9 mouse cellular contexts compared by ENCODE assay signal in the genomic region with DNA sequence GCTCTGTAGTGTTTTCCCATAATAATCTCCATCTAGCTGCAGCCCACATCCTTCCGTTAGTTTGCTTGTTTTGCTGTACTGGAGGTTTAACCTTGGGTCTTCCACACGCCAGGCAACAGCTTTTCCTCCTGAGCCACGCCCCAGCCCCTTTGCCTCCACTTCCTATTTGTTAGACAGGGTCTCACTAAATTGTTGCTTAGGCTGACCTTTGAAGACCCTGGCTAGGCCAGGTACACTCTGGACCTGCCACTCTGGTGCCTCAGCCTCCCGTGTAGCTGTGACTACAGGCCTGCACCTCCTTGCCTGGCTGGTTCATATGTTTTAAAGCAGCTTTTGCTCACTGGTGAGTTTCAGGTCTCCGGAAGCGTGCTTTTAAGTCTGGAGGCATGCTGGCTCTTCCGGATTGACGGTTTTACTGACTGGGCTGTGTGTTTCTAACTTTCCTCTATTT. TPM values are rescaled to one million over a fixed set of nuclear protein-coding genes. Genes with fewer than 3 reads are reported as not detected.
DNase-seq lines count a peak whose midpoint lies in the region; ATAC-seq and TF ChIP-seq lines count a peak whose summit lies in the region.
"Had no signal": no experiment of that assay in that cellular context is flagged by ENCODE, and none has a peak within 500 bp of the region (broad histone marks: within the 10 kb centered on the region; RNA-seq: fewer than 3 reads in every experiment).

No protein-coding gene starts in this region.

- no peaks in the 10 kb centered on the region for H3K9me3 ChIP-seq in hindbrain, embryonic 16.5 days (ENCODE audit: control insufficient read depth, low read length)
- H3K9me3 ChIP-seq in hindbrain, embryonic 13.5 days = no peaks in the 10 kb centered on the region
- H3K9me3 ChIP-seq in midbrain, postnatal 0 days (ENCODE audit: low read length) = no peaks in the 10 kb centered on the region
- H3K9me3 ChIP-seq in forebrain, embryonic 13.5 days (replicated peaks) = no peaks in the 10 kb centered on the region; the same call in 1 of the 2 replicates

- H3K36me3 ChIP-seq in hindbrain, embryonic 16.5 days (ENCODE audit: control insufficient read depth, insufficient read depth, low read length) = no peaks in the 10 kb centered on the region
- H3K36me3 ChIP-seq in hindbrain, embryonic 13.5 days = no peaks in the 10 kb centered on the region
- H3K36me3 ChIP-seq in midbrain, postnatal 0 days (ENCODE audit: insufficient read depth, low read length) = no peaks in the 10 kb centered on the region
- no peaks in the 10 kb centered on the region for H3K36me3 ChIP-seq in forebrain, embryonic 13.5 days (ENCODE audit: poor library complexity, severe bottlenecking)

- no peaks in the 10 kb centered on the region for H3K4me1 ChIP-seq in hindbrain, embryonic 16.5 days (ENCODE audit: control insufficient read depth, insufficient read depth, low read depth, low read length)
- no peaks in the 10 kb centered on the region for H3K4me1 ChIP-seq in hindbrain, embryonic 13.5 days (replicated peaks)
- H3K4me1 ChIP-seq in midbrain, postnatal 0 days (ENCODE audit: insufficient read depth, low read length) = peaks cover 3% of the 10 kb centered on the region; the same call in 1 of the 2 replicates
- no peaks in the 10 kb centered on the region for H3K4me1 ChIP-seq in forebrain, embryonic 13.5 days

- peak overlapping the region; percentile 61; the same call in 1 of the 2 replicates for H3K27ac ChIP-seq in hindbrain, embryonic 16.5 days (ENCODE audit: low read depth, low read length)
- no peak overlapping the region for H3K27ac ChIP-seq in hindbrain, embryonic 13.5 days
- peak overlapping the region; percentile 69 for H3K27ac ChIP-seq in midbrain, postnatal 0 days (ENCODE audit: low read depth, low read length)
- H3K27ac ChIP-seq in forebrain, embryonic 13.5 days = no peak overlapping the region
- H3K27ac ChIP-seq: liver, embryonic 14.5 days had no signal

- H3K4me2 ChIP-seq in hindbrain, embryonic 16.5 days (ENCODE audit: low read length) = no peak overlapping the region
- no peak overlapping the region for H3K4me2 ChIP-seq in hindbrain, embryonic 13.5 days
- no peak overlapping the region for H3K4me2 ChIP-seq in midbrain, postnatal 0 days (ENCODE audit: low read depth, low read length, poor library complexity, severe bottlenecking)
- no peak overlapping the region for H3K4me2 ChIP-seq in forebrain, embryonic 13.5 days

- no peak overlapping the region for H3K9ac ChIP-seq in hindbrain, embryonic 16.5 days (ENCODE audit: low read depth, low read length)
- no peak overlapping the region for H3K9ac ChIP-seq in hindbrain, embryonic 13.5 days
- no peak overlapping the region for H3K9ac ChIP-seq in midbrain, postnatal 0 days (replicated peaks; ENCODE audit: low read length, poor library complexity, severe bottlenecking)
- H3K9ac ChIP-seq in forebrain, embryonic 13.5 days = no peak overlapping the region
- H3K9ac ChIP-seq: liver, embryonic 14.5 days had no signal

- no peak overlapping the region for H3K4me3 ChIP-seq in hindbrain, embryonic 16.5 days (ENCODE audit: low read length)
- H3K4me3 ChIP-seq in hindbrain, embryonic 13.5 days = no peak overlapping the region
- no peak overlapping the region for H3K4me3 ChIP-seq in midbrain, postnatal 0 days (ENCODE audit: low read depth, low read length)
- no peak overlapping the region for H3K4me3 ChIP-seq in forebrain, embryonic 13.5 days

- ATAC-seq in hindbrain, embryonic 16.5 days = no peak
- no peak for ATAC-seq in hindbrain, embryonic 13.5 days (ENCODE audit: low FRiP score)
- ATAC-seq in common myeloid progenitor, adult 5-6 weeks (replicated peaks; ENCODE audit: low read depth, poor library complexity, severe bottlenecking) = peak; percentile 83
- no peak for ATAC-seq in midbrain, postnatal 0 days (ENCODE audit: low FRiP score)
- no peak for ATAC-seq in forebrain, embryonic 13.5 days

- no peak for TF ChIP-seq CTCF in midbrain, postnatal 0 days (IDR thresholded peaks at IDR 0.05)

- no peaks in the 10 kb centered on the region for H3K27me3 ChIP-seq in hindbrain, embryonic 16.5 days (replicated peaks; ENCODE audit: control insufficient read depth, insufficient read depth, low read length)
- no peaks in the 10 kb centered on the region for H3K27me3 ChIP-seq in hindbrain, embryonic 13.5 days
- no peaks in the 10 kb centered on the region for H3K27me3 ChIP-seq in midbrain, postnatal 0 days (ENCODE audit: insufficient read depth, low read length)
- no peaks in the 10 kb centered on the region for H3K27me3 ChIP-seq in forebrain, embryonic 13.5 days

- peak; percentile 97 for DNase-seq in 416B (ENCODE audit: low read depth)
- DNase-seq in midbrain, postnatal 0 days (ENCODE audit: low spot score) = no peak
- no peak for DNase-seq in adrenal gland, postnatal 36 days
- no peak for DNase-seq in urinary bladder, postnatal 10 days (ENCODE audit: low spot score)

- 79% methylated on average over 8 of the region's 8 CpGs for WGBS in hindbrain, embryonic 16.5 days
- WGBS in hindbrain, embryonic 13.5 days = 90% methylated on average over 8 of the region's 8 CpGs
- 61% methylated on average over 8 of the region's 8 CpGs for WGBS in midbrain, postnatal 0 days
- WGBS in forebrain, embryonic 13.5 days = 82% methylated on average over 8 of the region's 8 CpGs

RNA-seq across cellular contexts. Expression of a gene that starts 22.9 kb away (rescaled TPM):
- 39.0 and 45.8 TPM in 2 replicates for polyA plus RNA-seq in hindbrain, embryonic 16.5 days (2015; fragmentation: Nextera tagmentation; extraction: Ambion mirVana)
- 19.2 and 20.3 TPM in 2 replicates for polyA plus RNA-seq in hindbrain, embryonic 13.5 days (2015; fragmentation: Nextera tagmentation; extraction: Ambion mirVana)
- 71.7 and 72.2 TPM in 2 replicates for total RNA-seq in common myeloid progenitor, adult 5-6 weeks (2017)
- total RNA-seq in midbrain, postnatal 0 days (2014; rRNA removed) = 31.5 and 46.4 TPM in 2 replicates
- polyA plus RNA-seq in midbrain, postnatal 0 days (2015; fragmentation: Nextera tagmentation; extraction: Ambion mirVana) = 50.0 and 55.7 TPM in 2 replicates
- total RNA-seq in adrenal gland, postnatal 36 days (2021) = 100 to 1,000 TPM; 220 to 225 TPM
- 11.5 and 12.5 TPM in 2 replicates for polyA plus RNA-seq in forebrain, embryonic 13.5 days (2015; fragmentation: Nextera tagmentation; extraction: Ambion mirVana)

RNA-seq across cellular contexts. Expression of a gene that starts 30.7 kb away (rescaled TPM):
- polyA plus RNA-seq in hindbrain, embryonic 16.5 days (2015; fragmentation: Nextera tagmentation; extraction: Ambion mirVana) = not detected in 2 replicates
- polyA plus RNA-seq in hindbrain, embryonic 13.5 days (2015; fragmentation: Nextera tagmentation; extraction: Ambion mirVana) = not detected in 2 replicates
- not detected in 2 replicates for total RNA-seq in common myeloid progenitor, adult 5-6 weeks (2017)
- total RNA-seq in midbrain, postnatal 0 days (2014; rRNA removed) = not detected in 2 replicates
- not detected in 2 replicates for polyA plus RNA-seq in midbrain, postnatal 0 days (2015; fragmentation: Nextera tagmentation; extraction: Ambion mirVana)
- not detected for total RNA-seq in adrenal gland, postnatal 36 days (2021)
- not detected in 2 replicates for polyA plus RNA-seq in forebrain, embryonic 13.5 days (2015; fragmentation: Nextera tagmentation; extraction: Ambion mirVana)
- polyA plus RNA-seq: liver, embryonic 14.5 days had no signal

RNA-seq across cellular contexts. Expression of a gene that starts 42.9 kb away (rescaled TPM):
- 0.50 and 1.00 TPM in 2 replicates for polyA plus RNA-seq in hindbrain, embryonic 16.5 days (2015; fragmentation: Nextera tagmentation; extraction: Ambion mirVana)
- polyA plus RNA-seq in hindbrain, embryonic 13.5 days (2015; fragmentation: Nextera tagmentation; extraction: Ambion mirVana) = 0.22 and 0.31 TPM in 2 replicates
- total RNA-seq in common myeloid progenitor, adult 5-6 weeks (2017) = 24.3 and 26.6 TPM in 2 replicates
- total RNA-seq in midbrain, postnatal 0 days (2014; rRNA removed) = 0.33 and 2.2 TPM in 2 replicates
- polyA plus RNA-seq in midbrain, postnatal 0 days (2015; fragmentation: Nextera tagmentation; extraction: Ambion mirVana) = 0.39 and 0.52 TPM in 2 replicates
- 1 to 10 TPM; 7.3 to 10.0 TPM for total RNA-seq in adrenal gland, postnatal 36 days (2021)
- 0.23 and 0.43 TPM in 2 replicates for polyA plus RNA-seq in forebrain, embryonic 13.5 days (2015; fragmentation: Nextera tagmentation; extraction: Ambion mirVana)

Comparison
In these comparisons a context has a peak if more than half of its experiments do, and no peak if none do; other contexts are left out.
1. H3K27ac ChIP-seq: peak in hindbrain, embryonic 16.5 days (single experiment) and midbrain, postnatal 0 days (single experiment); none in hindbrain, embryonic 13.5 days (single experiment) and forebrain, embryonic 13.5 days (single experiment).